Comparison of ENCODE assay signal across 26 mouse cellular contexts in genomic region chr5:96618008-96618407, GRCm38 (mm10).
A peak's percentile ranks its signal among the peaks of the same experiment; 100 is the strongest.
DNase-seq lines count a peak whose midpoint lies in the region; ATAC-seq lines count a peak whose summit lies in the region.
"Had no signal": no experiment of that assay in that cellular context is flagged by ENCODE, and none has a peak within 500 bp of the region (broad histone marks: within the 10 kb centered on the region; RNA-seq: fewer than 3 reads in every experiment).

No protein-coding gene starts in this region.

- no peak for ATAC-seq in heart, embryonic 12.5 days (ENCODE audit: insufficient number of reproducible peaks, low FRiP score)
- ATAC-seq: forebrain, embryonic 14.5 days; forebrain, postnatal 0 days; hindbrain, embryonic 16.5 days had no signal

- peaks cover 47% of the 10 kb centered on the region for H3K4me1 ChIP-seq in heart, embryonic 12.5 days (replicated peaks)
- H3K4me1 ChIP-seq: hindbrain, embryonic 10.5 days had no signal

- H3K9me3 ChIP-seq in heart, embryonic 12.5 days (replicated peaks), result no peaks in the 10 kb centered on the region
- H3K9me3 ChIP-seq: embryonic facial prominence, embryonic 12.5 days; embryonic facial prominence, embryonic 15.5 days; heart, embryonic 15.5 days; hindbrain, embryonic 10.5 days; hindbrain, embryonic 13.5 days; intestine, embryonic 15.5 days had no signal

- H3K9ac ChIP-seq in heart, embryonic 12.5 days, result no peak overlapping the region
- H3K9ac ChIP-seq: embryonic facial prominence, embryonic 12.5 days; embryonic facial prominence, embryonic 15.5 days; forebrain, postnatal 0 days; heart, embryonic 15.5 days; hindbrain, embryonic 13.5 days; intestine, embryonic 15.5 days had no signal

- intact Hi-C loops in heart, postnatal 14 days (cut with DNase I), result no loop called here
- intact Hi-C loops in left cerebral cortex, postnatal 36 days (cut with DNase I), result no loop called here
- intact Hi-C loops in left cerebral cortex, postnatal 10 days (cut with DNase I), result no loop called here

- no peak overlapping the region for H3K4me2 ChIP-seq in heart, embryonic 12.5 days
- H3K4me2 ChIP-seq: embryonic facial prominence, embryonic 12.5 days; embryonic facial prominence, embryonic 15.5 days; hindbrain, embryonic 13.5 days; intestine, embryonic 15.5 days had no signal

- no peak for DNase-seq in heart, postnatal 14 days
- DNase-seq in left cerebral cortex, postnatal 36 days (ENCODE audit: low spot score in 2 of 2), result peak; percentile 16 to 20
- DNase-seq in left cerebral cortex, postnatal 10 days (ENCODE audit: extremely low spot score in 1 of 2, low spot score in 2 of 2), result no peak
- peak; percentile 50 for DNase-seq in brain, adult 2 months (ENCODE audit: low read depth, low spot score)
- DNase-seq in ovary, postnatal 10 days (ENCODE audit: low spot score), result no peak
- DNase-seq: adrenal gland, postnatal 10 days; adrenal gland, postnatal 36 days; cerebellum, adult 11 months; cerebellum, adult 2 months; cerebellum, adult 9-11 months; cerebellum, postnatal 25 days; forebrain, postnatal 0 days; gastrocnemius, postnatal 10 days; gastrocnemius, postnatal 36 days; kidney, adult 11 months had no signal

- H3K27me3 ChIP-seq in heart, embryonic 12.5 days (replicated peaks), result no peaks in the 10 kb centered on the region
- H3K27me3 ChIP-seq: embryonic facial prominence, embryonic 12.5 days; embryonic facial prominence, embryonic 15.5 days; heart, embryonic 15.5 days; hindbrain, embryonic 13.5 days; intestine, embryonic 15.5 days; Patski had no signal

- H3K4me3 ChIP-seq in heart, embryonic 12.5 days, result no peak overlapping the region
- H3K4me3 ChIP-seq: embryonic facial prominence, embryonic 12.5 days; embryonic facial prominence, embryonic 15.5 days; heart, adult 2 months; heart, embryonic 15.5 days; hindbrain, embryonic 10.5 days; hindbrain, embryonic 13.5 days; intestine, embryonic 15.5 days had no signal

- WGBS in heart, embryonic 12.5 days, result 48% methylated on average over 2 of the region's 2 CpGs

- H3K27ac ChIP-seq in heart, embryonic 12.5 days (ENCODE audit: poor library complexity, severe bottlenecking), result peak overlapping the region; percentile 56
- H3K27ac ChIP-seq: heart, adult 2 months; hindbrain, embryonic 10.5 days; hindbrain, embryonic 13.5 days had no signal

- peaks cover 5% of the 10 kb centered on the region; the same call in 1 of the 2 replicates for H3K36me3 ChIP-seq in heart, embryonic 12.5 days
- H3K36me3 ChIP-seq: embryonic facial prominence, embryonic 15.5 days; heart, embryonic 15.5 days; hindbrain, embryonic 10.5 days; hindbrain, embryonic 13.5 days; intestine, embryonic 15.5 days had no signal

Comparison
In these comparisons a context has a peak if more than half of its experiments do, and no peak if none do; other contexts are left out.
1. DNase-seq: peak in left cerebral cortex, postnatal 36 days (2 of 2) and brain, adult 2 months (single experiment); none in heart, postnatal 14 days (0 of 2), left cerebral cortex, postnatal 10 days (0 of 2) and ovary, postnatal 10 days (single experiment).